Mouse (Mus musculus) ovary, adult 10 weeks (tissue): Measurements from ENCODE around the gene Ranbp2. TPM values are rescaled to one million over a fixed set of nuclear protein-coding genes. Genes with fewer than 3 reads are reported as not detected.

Source experiments
- polyA plus RNA-seq: library from polyadenylated mRNA; stranded (reverse); fragments of 350-450 nt; fragmentation: Illumina TruSeq; extraction: RNeasy Lipid Tissue Mini Kit (QIAGEN cat#74804); gene quantifications from one replicate; pipeline ENCODE4 v1.2.3, GENCODE M21; 2014

Ranbp2 gene
- 214 TPM for polyA plus RNA-seq

DNA sequence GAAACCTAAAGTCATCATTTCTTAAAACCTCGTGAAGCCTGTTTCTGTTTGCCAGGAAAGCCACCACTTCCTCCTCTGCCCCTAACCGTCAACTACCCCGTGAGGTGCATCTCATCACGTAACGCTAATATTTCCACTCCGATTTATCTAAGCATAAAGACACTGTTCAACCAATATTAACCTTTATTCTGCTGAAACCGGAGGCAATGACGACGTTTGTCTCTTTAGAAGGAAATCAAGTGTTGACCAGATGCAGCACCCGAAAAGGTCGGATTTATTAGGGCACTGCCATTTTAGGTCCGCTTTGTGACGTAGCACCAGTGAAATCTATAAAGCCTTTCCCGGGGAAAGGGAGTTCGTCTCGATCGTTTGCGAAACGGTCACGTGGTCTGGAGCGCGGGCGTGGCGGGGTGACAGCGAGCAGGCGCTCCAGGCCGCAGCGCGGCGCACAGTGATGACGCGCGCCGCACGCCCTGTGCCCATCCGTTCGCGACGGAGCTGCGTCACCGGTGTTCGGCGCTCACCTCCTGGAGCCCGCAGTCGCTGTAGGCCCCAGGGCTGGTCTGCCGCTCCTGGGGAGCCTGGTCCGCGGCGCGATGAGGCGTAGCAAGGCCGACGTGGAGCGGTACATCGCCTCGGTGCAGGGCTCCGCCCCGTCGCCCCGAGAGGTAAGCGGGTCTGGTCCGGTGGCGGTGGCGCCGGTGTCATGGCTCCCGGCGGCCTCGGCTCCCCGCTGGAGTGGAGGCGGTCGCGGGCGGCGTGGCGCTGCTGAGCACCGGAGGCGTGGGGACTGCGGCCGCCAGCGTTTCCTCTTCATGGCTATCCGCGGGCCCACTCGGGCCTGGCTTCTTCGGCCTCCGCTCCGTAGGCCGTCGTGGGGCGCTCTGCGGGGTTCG lies at the start of gene Ranbp2:
TSS of gene Ranbp2 (plus strand) at position 537 of the 896 bp plus-strand sequence.

GRCm38 (mm10) chr10:58497320-58498284 lies 50.9 kb downstream of the Ranbp2 start, which contains the start of gene Ccdc138:
TSS of gene Ccdc138 (plus strand) at chr10:58497948.

Other genes starting within 250 kb of the Ranbp2 start
- not detected for gene AW822073, start 222.0 kb upstream of the Ranbp2 start, polyA plus RNA-seq
- not detected for gene Duxf3, start 214.2 kb upstream of the Ranbp2 start, polyA plus RNA-seq
- gene Gm4981, start 210.2 kb upstream of the Ranbp2 start, polyA plus RNA-seq: not detected
- gene Gcc2, start 191.4 kb upstream of the Ranbp2 start, polyA plus RNA-seq: 67.1 TPM
- gene Lims1, start 123.5 kb upstream of the Ranbp2 start, polyA plus RNA-seq: 260 TPM
- 9.2 TPM for gene Ccdc138, start 51.0 kb downstream of the Ranbp2 start, polyA plus RNA-seq
- gene Edar, start 228.7 kb downstream of the Ranbp2 start, polyA plus RNA-seq: not detected